In genomic region chr12:116628992-116629391, GRCm38 (mm10) we compare ENCODE assay signal across 27 mouse cellular contexts.
"Had no signal": no experiment of that assay in that cellular context is flagged by ENCODE, and none has a peak within 500 bp of the region (broad histone marks: within the 10 kb centered on the region; RNA-seq: fewer than 3 reads in every experiment).

No protein-coding gene starts in this region.

- ATAC-seq: forebrain, embryonic 13.5 days; forebrain, embryonic 14.5 days; forebrain, embryonic 15.5 days; forebrain, embryonic 16.5 days; forebrain, postnatal 0 days had no signal

- H3K4me2 ChIP-seq: embryonic facial prominence, embryonic 12.5 days; embryonic facial prominence, embryonic 13.5 days; embryonic facial prominence, embryonic 15.5 days; forebrain, embryonic 12.5 days; forebrain, embryonic 13.5 days; forebrain, embryonic 15.5 days had no signal

- H3K27me3 ChIP-seq: embryonic facial prominence, embryonic 12.5 days; embryonic facial prominence, embryonic 13.5 days; embryonic facial prominence, embryonic 15.5 days; forebrain, embryonic 12.5 days; forebrain, embryonic 13.5 days; forebrain, embryonic 15.5 days had no signal

- H3K36me3 ChIP-seq: embryonic facial prominence, embryonic 10.5 days; embryonic facial prominence, embryonic 12.5 days; embryonic facial prominence, embryonic 13.5 days; embryonic facial prominence, embryonic 15.5 days; forebrain, embryonic 10.5 days; forebrain, embryonic 12.5 days; forebrain, embryonic 15.5 days; heart, embryonic 10.5 days had no signal

- H3K9me3 ChIP-seq: embryonic facial prominence, embryonic 10.5 days; embryonic facial prominence, embryonic 12.5 days; embryonic facial prominence, embryonic 13.5 days; embryonic facial prominence, embryonic 15.5 days; forebrain, embryonic 10.5 days; forebrain, embryonic 12.5 days; forebrain, embryonic 13.5 days; forebrain, embryonic 15.5 days; heart, embryonic 10.5 days had no signal

- H3K9ac ChIP-seq: embryonic facial prominence, embryonic 12.5 days; embryonic facial prominence, embryonic 13.5 days; embryonic facial prominence, embryonic 15.5 days; forebrain, embryonic 12.5 days; forebrain, embryonic 13.5 days; forebrain, embryonic 15.5 days; forebrain, postnatal 0 days had no signal

- H3K4me1 ChIP-seq: embryonic facial prominence, embryonic 10.5 days; embryonic facial prominence, embryonic 12.5 days; embryonic facial prominence, embryonic 13.5 days; embryonic facial prominence, embryonic 15.5 days; forebrain, embryonic 10.5 days; forebrain, embryonic 12.5 days; forebrain, embryonic 13.5 days; forebrain, embryonic 15.5 days; heart, embryonic 10.5 days had no signal

- H3K4me3 ChIP-seq: embryonic facial prominence, embryonic 10.5 days; embryonic facial prominence, embryonic 12.5 days; embryonic facial prominence, embryonic 13.5 days; embryonic facial prominence, embryonic 15.5 days; erythroblast, embryonic 14.5 days; forebrain, embryonic 10.5 days; forebrain, embryonic 12.5 days; forebrain, embryonic 13.5 days; forebrain, embryonic 15.5 days; gastrocnemius, adult 2 months; heart, embryonic 10.5 days had no signal

- DNase-seq: cerebellum, adult 8-10 months; cerebellum, adult 9-10 months; cerebellum, adult 9-11 months; cerebellum, postnatal 10 days; cerebellum, postnatal 14 days; cerebellum, postnatal 25 days; cerebellum, postnatal 36 days; embryo, embryonic 11 days; forebrain, postnatal 0 days; gastrocnemius, adult 2 months; gastrocnemius, postnatal 10 days; gastrocnemius, postnatal 14 days; gastrocnemius, postnatal 25 days; gastrocnemius, postnatal 36 days; heart, adult 18-20 months had no signal

- H3K27ac ChIP-seq: embryonic facial prominence, embryonic 10.5 days; embryonic facial prominence, embryonic 12.5 days; embryonic facial prominence, embryonic 13.5 days; embryonic facial prominence, embryonic 15.5 days; forebrain, embryonic 10.5 days; forebrain, embryonic 12.5 days; forebrain, embryonic 13.5 days; forebrain, embryonic 15.5 days; gastrocnemius, adult 2 months; heart, embryonic 10.5 days had no signal
